Mouse (Mus musculus): ENCODE measurements around the gene H2afx.

Gene H2afx

GRCm38 (mm10) chr9:44378153-44378730, 43.7 kb downstream of the H2afx start:
- DNase-seq (ENCODE audit: extremely low spot score), result no peak

DNA sequence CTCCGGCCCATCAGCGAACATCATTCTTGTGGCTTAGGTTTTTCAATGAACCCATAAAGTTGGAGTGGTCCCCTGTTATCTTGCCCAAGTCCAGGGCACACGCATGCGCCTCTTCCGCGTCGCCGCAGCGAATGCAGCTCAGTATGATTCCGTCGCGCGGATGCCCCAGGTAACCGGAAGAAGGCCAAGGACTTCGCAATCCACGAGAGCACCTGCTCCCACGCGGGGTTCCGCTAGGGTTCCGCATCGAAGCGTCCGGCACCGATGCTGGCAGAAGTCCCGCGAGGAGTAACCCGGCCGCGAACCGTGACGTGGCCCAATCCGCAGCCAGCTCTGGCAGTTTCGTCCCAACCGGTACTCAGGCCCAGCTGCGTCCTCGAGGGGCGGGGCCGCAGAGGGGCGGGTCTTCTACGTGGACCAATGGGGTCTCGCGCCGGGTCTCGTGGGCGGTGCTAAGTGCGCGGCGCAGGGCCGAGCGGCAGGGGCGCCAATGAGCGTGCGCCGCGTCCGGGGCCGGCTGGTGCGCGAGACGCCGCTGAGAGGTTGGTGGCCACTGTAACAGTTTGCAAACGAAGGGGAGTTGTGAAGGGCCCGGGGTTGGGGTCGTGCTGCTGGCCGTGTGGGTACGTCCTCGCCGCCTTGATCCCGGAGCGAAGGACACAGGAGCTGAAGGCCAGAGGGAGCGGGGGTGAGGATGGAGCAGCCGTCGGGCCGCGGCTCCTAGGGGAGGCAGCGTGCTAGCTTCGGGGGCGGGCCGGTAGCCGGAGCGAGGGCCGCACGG, 44.8 kb downstream of the H2afx start, which contains the start of gene Hyou1:
Gene Hyou1, plus strand, starts transcription at position 437 of the 781 bp plus-strand sequence.
- DNase-seq (ENCODE audit: extremely low spot score), result peak; percentile 100

GRCm38 (mm10) chr9:44379862-44380261, 45.4 kb downstream of the H2afx start:
- DNase-seq (ENCODE audit: extremely low spot score), result no peak

- DNase-seq (ENCODE audit: extremely low spot score), result no peak
Measured at GRCm38 (mm10) chr9:44384596-44384995, 50.1 kb downstream of the H2afx start.

Measured in embryo, embryonic 9.5 days (tissue).